Mouse (Mus musculus) gonadal fat pad, adult 2 months (tissue): ENCODE measurements around the gene Dbnl. TPM values are rescaled to one million over a fixed set of nuclear protein-coding genes. Genes with fewer than 3 reads are reported as not detected.

Experiments
- DNase-seq: peaks from one replicate; pipeline ENCODE4 v3.0.0-alpha.2; 2012; ENCODE audit warnings: low read depth
- polyA plus RNA-seq: library from polyadenylated mRNA; depleted of rRNA; stranded (reverse); fragments of >200 nt; gene quantifications from 2 replicates; pipeline ENCODE4 v1.2.3, GENCODE M21; 2012; rRNA removed

Gene Dbnl
- 53.0 and 63.6 TPM in 2 replicates for polyA plus RNA-seq

DNA sequence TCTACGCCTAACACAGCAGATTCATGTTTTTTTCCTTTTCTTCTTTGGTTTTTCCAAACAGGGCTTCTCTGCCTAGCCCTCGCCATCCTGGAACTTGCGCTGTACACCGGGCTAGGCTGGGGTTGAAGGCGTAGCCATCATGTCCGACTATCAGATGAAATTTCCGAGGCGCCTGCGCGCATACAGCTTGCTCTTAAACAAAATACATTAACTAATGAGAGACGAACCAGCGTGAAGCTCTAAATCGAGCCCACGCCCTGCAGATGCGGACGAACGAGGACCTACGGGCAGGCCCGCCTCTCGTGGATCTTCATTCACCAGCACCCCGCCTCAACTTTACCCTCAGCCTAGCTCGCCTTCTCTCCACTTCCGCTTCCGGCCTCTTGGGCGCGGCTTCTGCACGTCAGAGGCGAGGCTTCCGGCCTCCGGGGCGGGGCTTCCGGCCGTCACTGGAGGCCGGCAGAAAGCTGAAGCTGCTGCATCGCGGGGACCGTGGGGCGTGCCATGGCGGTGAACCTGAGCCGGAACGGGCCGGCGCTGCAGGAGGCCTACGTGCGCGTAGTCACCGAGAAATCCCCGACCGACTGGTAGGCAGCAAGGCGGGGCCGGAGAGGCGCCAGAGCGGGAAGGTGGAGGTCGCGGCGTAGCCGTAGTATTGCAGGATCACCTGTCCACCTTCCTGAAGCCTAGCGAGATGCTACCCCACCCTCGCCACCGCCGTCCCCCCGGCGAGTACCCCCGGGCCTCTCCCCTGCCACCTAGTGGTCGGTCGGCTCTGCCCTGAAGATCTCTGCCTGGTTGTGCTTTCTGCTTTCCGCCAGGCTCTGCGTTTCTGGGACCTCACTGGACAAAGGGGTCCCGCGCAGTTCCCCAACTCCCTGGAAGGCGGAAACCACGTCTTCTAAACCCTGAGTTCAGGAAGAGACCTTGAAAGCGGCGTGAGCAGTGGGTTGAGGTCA is at the start of gene Dbnl:
TSS of gene Dbnl (plus strand) at position 433 of the 959 bp plus-strand sequence.
- no peak for DNase-seq

DNA sequence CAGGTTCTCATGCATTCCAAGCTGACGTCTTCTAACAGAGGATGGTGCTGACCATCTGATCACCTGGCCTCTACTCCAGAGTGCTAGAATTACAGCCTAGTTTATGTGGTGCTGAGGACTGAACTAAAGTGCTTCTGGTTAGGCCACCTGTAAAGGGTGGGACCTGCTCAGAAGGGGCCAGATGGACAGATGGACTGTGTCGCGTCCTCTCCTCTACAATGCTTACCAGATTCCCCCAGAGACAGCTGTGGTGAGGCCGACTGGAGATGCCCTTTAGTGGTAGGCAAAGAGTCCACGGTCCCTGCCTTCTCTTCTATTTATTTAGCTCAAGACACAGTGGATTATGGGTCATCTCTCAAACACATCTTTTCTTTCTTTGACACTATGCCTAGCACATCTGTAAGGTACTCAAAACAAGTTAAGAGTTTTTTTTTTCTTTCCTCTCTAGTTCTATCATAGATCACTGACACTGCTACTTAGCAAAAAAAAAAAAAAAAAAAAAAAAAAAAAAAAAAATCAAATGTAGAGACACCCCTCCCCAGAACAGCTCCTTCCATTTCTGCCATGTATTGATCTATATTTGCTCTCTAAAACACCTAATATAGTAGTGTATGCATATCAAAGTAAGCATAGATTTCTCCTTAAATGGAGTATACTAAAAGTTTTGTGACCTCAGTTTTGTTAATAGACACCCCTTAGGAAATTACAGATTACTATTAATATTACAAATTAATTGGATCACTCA is 49.2 kb upstream of the Dbnl start:
- no peak for DNase-seq

DNA sequence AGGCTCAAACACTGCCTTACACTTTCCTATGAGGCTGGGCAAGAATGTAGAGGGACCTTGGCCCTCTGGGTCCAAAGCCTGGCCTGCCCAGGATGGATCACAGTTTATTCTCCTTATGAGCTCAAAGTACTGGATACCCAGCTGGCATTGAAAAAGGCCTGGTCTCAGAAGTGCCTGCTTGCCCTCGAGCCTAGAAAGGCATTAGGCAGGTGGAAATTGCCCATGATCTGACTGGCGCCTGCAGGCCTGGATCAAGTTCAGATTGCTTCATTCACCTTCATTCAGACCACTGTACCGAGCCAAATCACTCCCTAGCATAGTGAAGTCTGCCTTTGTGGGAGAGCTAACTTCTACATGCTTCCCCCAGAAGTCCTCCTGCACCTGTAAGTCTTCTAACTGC is 48.4 kb upstream of the Dbnl start:
- DNase-seq: peak; percentile 27

GRCm38 (mm10) chr11:5740599-5740964 is 47.7 kb upstream of the Dbnl start:
- DNase-seq: no peak

GRCm38 (mm10) chr11:5740965-5741627 is 47.2 kb upstream of the Dbnl start:
- DNase-seq: no peak

DNA sequence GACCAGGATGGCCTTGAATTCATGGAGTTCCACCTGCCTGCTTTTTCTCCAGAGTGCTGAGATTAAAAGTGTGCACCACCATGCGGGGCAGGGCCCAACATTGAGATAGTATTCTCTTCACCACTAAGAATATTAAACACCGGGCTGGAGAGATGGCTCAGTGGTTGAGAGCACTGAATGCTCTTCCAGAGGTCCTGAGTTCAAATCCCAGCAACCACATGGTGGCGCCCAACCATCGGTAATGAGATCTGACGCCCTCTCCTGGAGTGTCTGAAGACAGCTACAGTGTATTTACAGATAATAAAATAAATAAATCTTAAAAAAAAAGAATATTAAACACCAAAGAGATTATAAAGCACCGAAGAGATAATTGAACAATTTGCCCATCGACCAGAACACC is 46.2 kb upstream of the Dbnl start:
- DNase-seq: no peak

DNA sequence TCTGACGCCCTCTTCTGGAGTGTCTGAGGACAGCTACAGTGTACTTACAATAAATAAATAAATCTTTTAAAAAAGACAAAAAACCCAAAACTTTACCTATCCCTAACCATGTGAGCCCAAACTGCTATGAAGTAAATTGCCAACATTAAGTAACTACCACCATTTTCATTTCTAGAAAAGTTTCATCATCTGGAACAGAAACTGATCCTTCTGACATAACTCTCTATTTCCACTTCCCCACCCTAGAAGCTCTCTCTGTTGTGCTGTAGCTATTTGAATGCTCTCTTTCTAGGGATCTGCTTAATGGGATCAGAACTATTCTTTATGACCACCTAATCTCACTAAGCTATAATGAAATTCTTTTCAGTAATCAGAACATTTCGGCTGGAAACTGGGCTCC is 43.3 kb upstream of the Dbnl start:
- no peak for DNase-seq

DNA sequence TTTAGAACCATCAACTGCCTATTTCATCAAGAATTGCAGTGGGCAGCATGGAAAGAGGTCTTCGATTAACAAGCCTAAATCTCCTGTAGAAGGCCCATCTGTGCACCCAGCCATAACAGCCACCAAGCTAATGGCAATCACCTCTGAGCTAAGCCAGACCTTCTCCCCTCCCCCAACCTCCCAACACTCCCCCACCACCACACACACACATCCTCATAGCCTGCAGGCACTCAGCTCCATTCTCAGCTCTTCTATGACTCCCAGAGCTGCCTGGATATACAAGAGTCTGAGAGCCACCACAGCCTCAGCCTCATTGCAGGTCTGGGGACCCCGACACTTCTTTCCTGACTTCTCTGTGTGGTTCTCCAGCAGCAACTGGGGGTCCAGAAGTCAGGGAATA is 34.5 kb upstream of the Dbnl start:
- DNase-seq: no peak

DNA sequence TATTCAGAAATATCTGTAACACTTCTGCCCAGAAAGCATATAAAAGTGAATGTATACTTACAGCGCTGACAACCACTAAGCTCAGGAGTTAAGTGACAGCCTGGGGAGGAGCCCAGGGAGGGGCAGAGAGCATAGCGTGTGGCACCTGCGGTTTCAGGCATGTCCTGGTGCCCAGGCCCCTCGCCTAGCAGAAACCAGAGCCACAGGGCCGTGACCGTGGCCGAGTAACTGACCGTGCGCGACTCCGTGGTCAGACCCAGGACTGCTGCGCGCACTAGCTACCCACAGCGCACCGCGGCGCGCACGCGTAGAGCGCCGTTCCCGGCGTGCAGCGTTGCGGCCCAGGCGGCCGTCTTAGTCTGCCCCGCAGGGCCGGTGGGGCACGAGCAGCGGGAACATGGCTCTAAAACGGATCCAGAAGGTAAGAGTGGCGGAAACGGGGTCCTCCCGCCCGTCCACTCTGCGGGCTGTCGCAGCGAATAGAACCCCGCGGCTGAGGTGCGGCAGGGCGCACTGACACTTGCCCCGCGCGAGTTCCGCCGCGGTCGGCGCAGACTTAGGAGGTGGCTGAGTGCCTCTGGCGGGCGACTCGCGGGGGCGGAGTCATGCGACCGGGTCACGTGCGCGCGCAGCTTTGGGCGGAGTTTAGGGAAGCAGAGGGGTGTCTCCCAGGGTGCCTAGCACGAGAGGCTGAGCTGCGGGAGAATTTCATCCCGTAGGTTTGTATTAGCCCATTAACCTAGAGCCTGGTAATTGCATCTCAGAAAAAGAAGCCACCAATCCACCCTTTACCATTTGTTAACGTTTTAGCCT is 26.3 kb upstream of the Dbnl start, which contains the start of gene Urgcp:
TSS of gene Urgcp (minus strand) at position 557 of the 813 bp plus-strand sequence.
- no peak for DNase-seq

GRCm38 (mm10) chr11:5762633-5762982 is 25.7 kb upstream of the Dbnl start:
- DNase-seq: no peak

DNA sequence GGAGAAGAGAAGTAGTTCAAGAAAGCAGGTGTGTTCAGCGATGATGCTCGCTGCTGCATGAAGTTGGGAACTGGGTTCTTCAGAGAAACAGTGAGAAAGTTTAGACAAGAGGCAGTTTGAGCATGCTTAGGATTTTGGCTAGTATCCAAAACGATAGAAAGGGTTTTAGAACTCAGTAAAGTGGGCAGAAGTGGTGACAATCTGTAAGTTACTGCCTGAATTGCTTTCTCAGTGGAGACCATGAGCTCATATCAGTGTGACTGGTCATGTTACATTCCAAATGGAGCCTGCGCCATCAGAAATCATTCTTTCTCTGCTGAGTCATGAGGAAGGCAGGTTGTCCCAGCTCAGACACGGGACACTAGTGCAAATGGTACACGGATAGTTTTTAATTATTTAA is 22.3 kb upstream of the Dbnl start:
- no peak for DNase-seq

GRCm38 (mm10) chr11:5778481-5778880 is 9.8 kb upstream of the Dbnl start:
- no peak for DNase-seq

DNA sequence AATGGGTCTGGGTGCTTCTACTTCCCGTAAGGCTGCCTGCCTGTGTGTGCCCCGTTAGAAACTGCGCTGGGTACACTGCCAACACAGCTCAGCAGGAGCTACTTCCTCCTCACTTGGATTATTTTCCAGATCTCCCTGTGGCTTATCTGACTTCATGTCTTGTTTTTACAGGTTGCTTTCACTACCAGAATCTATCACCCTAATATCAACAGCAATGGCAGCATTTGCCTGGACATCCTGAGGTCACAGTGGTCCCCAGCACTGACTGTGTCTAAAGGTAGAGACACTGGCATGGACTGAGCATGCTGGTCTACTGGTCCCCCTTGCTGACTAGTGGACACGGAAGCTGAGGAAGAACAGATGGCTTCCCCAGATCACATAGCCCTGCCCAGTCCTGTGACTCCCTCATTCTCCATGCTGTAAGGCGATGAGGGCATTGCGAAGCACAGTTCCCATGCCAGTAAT is 8.2 kb upstream of the Dbnl start:
- DNase-seq: no peak

DNA sequence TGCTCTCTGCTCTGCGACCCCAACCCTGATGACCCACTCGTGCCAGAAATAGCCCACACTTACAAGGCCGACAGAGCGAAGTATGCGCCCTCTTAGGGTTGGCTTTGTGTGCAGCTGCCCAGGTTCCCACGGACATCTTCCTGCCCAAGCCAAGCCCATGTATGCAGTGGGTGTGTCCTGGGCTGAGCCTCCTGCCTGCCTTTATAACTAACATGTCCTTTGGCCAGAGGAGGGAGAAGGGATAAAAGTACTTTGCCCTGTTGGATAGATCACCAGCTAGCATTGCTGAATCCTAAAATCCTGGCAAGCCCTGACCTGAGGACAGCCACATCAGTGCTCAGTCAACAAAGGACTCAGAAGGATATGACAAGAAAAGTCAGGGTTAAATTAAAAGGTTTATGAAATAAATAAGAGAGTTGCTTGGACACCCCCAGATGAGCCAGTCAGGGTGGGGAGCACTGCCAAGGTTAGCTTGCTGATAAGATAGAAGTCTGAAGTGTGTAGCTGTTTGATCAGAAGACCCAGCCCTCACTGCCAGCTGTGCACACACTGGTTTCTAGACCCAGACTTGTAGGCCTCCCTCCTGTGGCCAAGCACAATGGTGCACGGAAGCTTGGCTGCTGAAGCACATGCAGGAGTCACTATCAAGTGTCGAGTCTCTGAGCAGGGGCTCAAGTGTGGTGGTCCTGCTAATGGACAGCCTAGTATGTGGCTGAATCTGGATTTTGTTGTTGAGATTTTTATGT is 5.9 kb upstream of the Dbnl start:
- DNase-seq: no peak

DNA sequence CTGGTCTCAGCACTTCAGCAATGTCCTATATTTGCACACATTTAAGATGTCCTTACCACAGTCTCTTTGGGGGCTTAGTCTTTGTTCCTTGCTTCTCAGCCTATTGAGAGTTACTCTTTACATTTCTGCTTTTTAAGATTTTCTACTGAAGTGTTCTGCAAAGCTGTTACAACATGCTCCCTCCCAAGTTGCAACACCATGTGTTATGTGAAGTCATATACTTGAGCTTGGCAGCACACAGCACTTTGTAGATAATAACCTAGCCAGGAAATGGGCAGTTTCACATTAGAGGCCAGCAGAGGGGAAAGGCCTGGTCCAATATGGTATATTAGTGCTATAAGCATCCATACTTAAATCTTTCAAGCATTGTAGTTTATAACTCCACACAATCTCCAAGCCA is 2.6 kb upstream of the Dbnl start:
- DNase-seq: no peak

DNA sequence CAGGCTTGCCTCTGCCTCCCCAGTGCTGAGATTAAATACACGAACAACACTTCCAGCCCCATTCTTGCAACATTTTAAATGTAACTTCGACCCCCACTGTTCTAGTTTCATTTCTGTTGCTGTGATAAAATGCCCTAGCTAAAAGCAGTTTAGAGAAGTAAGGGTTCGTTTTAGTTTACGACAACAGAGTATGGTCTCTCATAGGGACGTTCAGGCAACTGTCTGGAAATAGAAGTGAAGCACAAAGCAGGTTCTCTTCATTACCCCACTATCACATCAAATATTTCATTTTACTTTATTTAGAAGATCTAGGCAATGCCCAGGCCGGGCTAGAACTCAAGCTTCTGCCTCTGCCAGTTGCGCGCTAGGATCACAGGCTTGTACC is 625 bp upstream of the Dbnl start:
- DNase-seq: no peak

DNA sequence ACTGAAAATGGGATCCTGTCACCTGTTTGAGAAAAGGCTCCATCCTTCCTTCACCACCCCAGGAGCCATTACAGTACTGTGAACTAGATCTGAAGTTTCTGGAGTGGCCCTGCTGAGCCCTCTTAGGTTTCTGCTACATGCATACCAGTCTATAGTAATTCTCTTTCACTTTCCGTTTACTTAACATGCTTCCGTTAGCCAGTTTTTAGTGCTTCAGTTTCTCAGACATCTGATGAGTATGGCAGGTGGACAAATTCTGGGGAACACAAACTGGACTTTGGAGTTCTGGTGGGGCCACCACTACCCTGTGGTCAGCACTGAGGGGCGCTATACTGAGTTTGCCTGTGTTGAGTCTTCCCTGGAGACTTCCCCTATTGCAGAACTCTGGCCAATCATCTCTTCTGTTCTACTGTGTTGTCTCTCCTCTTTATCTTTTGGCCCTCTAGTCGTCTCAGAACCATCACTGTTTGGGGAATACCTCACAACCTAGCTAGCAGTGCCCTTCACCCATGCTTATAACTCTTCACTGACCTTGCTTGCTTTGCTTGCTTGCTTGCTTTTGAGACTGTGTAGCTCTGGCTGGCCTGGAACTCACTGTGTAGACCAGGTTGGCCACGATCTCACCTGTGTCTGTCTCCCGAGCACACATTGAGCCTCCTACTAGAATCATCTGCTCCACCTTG is 924 bp downstream of the Dbnl start:
- DNase-seq: no peak

GRCm38 (mm10) chr11:5789754-5790333 is 1.6 kb downstream of the Dbnl start:
- no peak for DNase-seq

DNA sequence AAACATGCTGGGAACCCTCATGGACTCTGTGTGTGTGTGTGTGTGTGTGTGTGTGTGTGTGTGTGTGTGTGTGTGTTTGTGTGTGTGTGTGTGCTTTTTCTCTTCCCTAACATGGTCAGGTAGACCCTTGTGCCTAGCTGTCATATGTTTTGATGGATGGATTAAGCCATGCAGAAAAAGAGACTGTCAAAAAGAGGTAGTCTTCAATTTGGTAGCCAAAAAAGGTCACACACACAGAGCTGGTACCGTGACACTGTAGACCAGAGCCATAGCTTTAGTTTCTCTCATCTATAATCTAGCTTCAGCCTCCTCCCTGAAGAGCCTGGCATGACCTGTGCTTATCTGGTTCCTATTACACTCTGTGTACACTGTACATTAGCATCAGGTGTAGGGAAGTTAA is 2.1 kb downstream of the Dbnl start:
- no peak for DNase-seq

- no peak for DNase-seq
Observed at GRCm38 (mm10) chr11:5795290-5795689, 7.0 kb downstream of the Dbnl start.
